Mouse (Mus musculus) megakaryocyte, adult 5-6 weeks (primary cell): ENCODE data around the gene Mrnip. TPM values are rescaled to one million over a fixed set of nuclear protein-coding genes. Genes with fewer than 3 reads are reported as not detected.

Experiments used
- ATAC-seq: 2 replicates; pipeline ENCODE4 v1.8.0; 2016; ENCODE audit warnings: mild to moderate bottlenecking, inconsistent platforms; ENCODE audit not compliant: poor library complexity, severe bottlenecking
- total RNA-seq, 2 experiments: library from RNA; stranded (forward) in 1 of 2; stranded (reverse) in 1 of 2; fragments of 153-499, 151-499 nt in 1 of 2; fragments of 221-1000, 200-1000 nt in 1 of 2; gene quantifications; 2 replicates each; pipeline versions ENCODE4 v1.2.3 to v1.2.4; 2015 to 2017

Mrnip gene
- total RNA-seq, 2 experiments from 2014 or later, result 7.5 to 7.6 TPM

DNA sequence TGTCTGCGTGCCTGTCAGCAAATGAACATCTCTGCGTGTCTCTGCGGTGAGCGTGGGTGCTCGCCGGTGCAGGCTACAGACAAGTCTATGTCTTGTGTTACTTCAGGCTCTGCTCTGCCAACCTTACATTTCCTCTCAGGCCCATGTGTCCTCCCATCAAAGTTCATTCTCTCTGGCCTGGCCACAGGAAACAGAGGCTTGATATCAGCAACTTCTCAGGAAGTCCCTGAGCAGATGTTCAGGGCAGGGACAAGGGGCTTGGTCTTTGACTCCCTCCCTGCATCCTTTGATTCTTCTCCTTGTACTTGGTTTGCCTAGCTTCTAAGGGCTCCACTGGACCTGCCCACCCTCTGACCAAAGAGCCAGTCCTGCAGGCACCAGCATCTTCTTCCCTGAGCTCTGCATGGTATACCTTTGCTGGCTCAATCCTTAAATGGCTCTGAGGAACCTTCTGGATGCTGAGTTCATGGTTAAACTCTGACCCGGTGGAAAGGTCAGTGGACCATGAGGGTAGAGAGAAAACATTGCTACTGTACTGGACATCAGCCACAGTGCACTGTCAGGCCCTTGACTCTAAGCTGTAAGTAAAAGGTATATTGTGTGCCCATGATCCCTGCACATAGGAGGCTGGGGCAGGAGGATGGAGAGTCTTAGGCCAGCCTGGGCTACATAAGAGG lies 66.1 kb downstream of the Mrnip start:
- ATAC-seq, result no peak

DNA sequence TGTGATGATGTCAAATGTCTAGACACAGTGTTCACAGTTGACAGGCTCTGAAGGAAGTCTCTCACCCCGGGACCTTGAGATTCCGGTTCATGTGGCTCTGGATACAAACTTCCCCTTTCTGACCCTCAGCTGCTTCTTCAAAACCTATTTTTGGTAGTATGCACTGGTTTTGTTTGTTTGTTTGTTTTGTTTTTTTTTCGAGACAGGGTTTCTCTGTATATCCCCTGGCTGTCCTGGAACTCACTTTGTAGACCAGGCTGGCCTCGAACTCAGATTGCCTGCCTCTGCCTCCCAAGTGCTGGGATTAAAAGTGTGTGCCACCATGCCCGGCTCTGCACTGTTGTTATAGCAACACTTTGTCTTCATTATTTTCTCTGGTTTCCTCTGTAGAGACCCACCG lies 69.7 kb downstream of the Mrnip start:
- ATAC-seq, result peak; percentile 54

DNA sequence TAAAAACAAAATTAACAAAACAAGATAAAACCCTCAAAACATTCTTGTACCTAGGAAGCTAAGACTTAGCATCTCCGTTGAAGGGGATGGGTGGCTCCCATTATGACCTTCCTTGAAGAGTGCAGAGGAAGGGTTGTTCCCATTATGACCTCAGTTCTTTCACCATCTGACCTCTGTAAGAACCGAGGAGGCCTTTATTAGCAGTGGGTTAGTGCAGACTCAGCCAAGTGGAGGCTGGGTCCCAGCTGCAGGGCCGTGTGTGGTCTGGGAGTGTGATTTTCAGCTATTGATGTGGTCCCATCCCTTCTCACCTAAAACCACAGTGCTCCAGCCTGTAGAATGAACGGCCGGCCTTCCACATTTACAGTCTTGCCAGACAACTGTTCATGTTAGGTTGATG lies 71.0 kb downstream of the Mrnip start:
- ATAC-seq, result no peak

DNA sequence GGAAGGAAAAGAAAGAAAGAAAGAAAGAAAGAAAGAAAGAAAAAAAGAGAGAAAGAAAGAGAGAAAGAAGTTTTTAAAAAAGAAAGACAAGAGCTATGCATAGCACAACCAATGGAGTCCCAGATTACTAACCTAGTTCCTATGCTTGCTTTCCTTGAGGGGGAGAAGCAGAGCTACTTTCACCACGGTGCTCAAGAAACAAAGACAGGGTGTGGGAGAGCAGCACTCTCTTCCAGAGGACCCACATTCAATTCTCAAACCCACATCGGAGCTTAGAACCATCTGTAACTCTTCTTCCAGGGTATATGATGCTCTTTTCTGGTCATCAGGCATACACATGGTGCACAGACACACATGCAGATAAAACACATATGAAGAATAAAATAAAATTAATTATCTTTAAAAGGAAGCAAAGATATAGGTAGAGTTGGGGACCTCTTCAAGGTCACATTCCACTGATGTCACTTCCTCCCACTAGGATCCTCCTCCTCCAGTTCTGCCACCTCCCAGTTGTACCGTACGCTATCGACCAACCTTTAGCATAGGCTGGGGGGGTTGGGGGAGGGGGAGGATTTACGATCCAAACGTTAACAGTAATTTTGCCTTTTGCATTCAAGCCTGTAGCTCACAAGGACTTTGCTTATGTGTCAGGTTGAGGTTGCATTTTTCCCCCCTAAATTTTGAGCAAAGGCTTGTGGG lies 74.4 kb downstream of the Mrnip start:
- ATAC-seq, result no peak

Other genes with a start within 250 kb of the Mrnip start
- 424 and 462 TPM in 2 replicates for gene Rnf130, start 149.1 kb upstream of the Mrnip start, total RNA-seq (2015)
- gene Rnf130, start 149.1 kb upstream of the Mrnip start, total RNA-seq (2017), result 408 and 436 TPM in 2 replicates
- gene Tbc1d9b, start 43.0 kb upstream of the Mrnip start, total RNA-seq (2015), result 17.8 and 23.5 TPM in 2 replicates
- gene Tbc1d9b, start 43.0 kb upstream of the Mrnip start, total RNA-seq (2017), result 30.9 and 36.7 TPM in 2 replicates
- gene Sqstm1, start 36.4 kb downstream of the Mrnip start, total RNA-seq (2015), result 51.8 and 56.7 TPM in 2 replicates
- 298 and 386 TPM in 2 replicates for gene Sqstm1, start 36.4 kb downstream of the Mrnip start, total RNA-seq (2017)
- gene Mgat4b, start 36.4 kb downstream of the Mrnip start, total RNA-seq (2015), result 17.1 and 22.2 TPM in 2 replicates
- gene Mgat4b, start 36.4 kb downstream of the Mrnip start, total RNA-seq (2017), result 9.1 and 12.1 TPM in 2 replicates
- gene Ltc4s, start 64.2 kb downstream of the Mrnip start, total RNA-seq (2015), result not detected in 2 replicates
- 0.66 TPM in 1 of 2 replicates, not detected in the other for gene Ltc4s, start 64.2 kb downstream of the Mrnip start, total RNA-seq (2017)
- gene Maml1, start 117.9 kb downstream of the Mrnip start, total RNA-seq (2015), result 28.0 and 30.6 TPM in 2 replicates
- 8.8 and 11.7 TPM in 2 replicates for gene Maml1, start 117.9 kb downstream of the Mrnip start, total RNA-seq (2017)
- 242 and 264 TPM in 2 replicates for gene Canx, start 151.2 kb downstream of the Mrnip start, total RNA-seq (2015)
- gene Canx, start 151.2 kb downstream of the Mrnip start, total RNA-seq (2017), result 684 and 685 TPM in 2 replicates
- not detected in 2 replicates for gene Cby3, start 180.0 kb downstream of the Mrnip start, total RNA-seq (2015)
- not detected in 2 replicates for gene Cby3, start 180.0 kb downstream of the Mrnip start, total RNA-seq (2017)
- gene Hnrnph1, start 202.5 kb downstream of the Mrnip start, total RNA-seq (2015), result 400 and 438 TPM in 2 replicates
- 436 and 510 TPM in 2 replicates for gene Hnrnph1, start 202.5 kb downstream of the Mrnip start, total RNA-seq (2017)